Mouse (Mus musculus): ENCODE results near the gene Armc6. TPM values are rescaled to one million over a fixed set of nuclear protein-coding genes. Genes with fewer than 3 reads are reported as not detected.

Gene Armc6
- polyA plus RNA-seq, 1 experiment from 2014 or later, result 35.8 TPM

GRCm38 (mm10) chr8:70267674-70268073, 33.4 kb upstream of the Armc6 start:
- no peaks in the 10 kb centered on the region for H3K9me3 ChIP-seq
- H3K27ac ChIP-seq, result no peak overlapping the region
- no peaks in the 10 kb centered on the region for H3K27me3 ChIP-seq
- ATAC-seq (ENCODE audit: low FRiP score), result no peak
- H3K9ac ChIP-seq, result no peak overlapping the region
- H3K36me3 ChIP-seq (replicated peaks), result peaks cover 34% of the 10 kb centered on the region
- H3K4me1 ChIP-seq, result no peaks in the 10 kb centered on the region
- H3K4me2 ChIP-seq, result no peak overlapping the region
- H3K4me3 ChIP-seq (replicated peaks), result no peak overlapping the region
- WGBS, result 89% methylated on average over 3 of the region's 3 CpGs

GRCm38 (mm10) chr8:70259043-70259442, 24.8 kb upstream of the Armc6 start:
- H3K4me1 ChIP-seq, result no peaks in the 10 kb centered on the region
- no peaks in the 10 kb centered on the region for H3K9me3 ChIP-seq
- no peak for ATAC-seq (ENCODE audit: low FRiP score)
- 93% methylated on average over 2 of the region's 2 CpGs for WGBS
- no peak overlapping the region for H3K4me2 ChIP-seq
- H3K4me3 ChIP-seq (replicated peaks), result no peak overlapping the region
- peaks cover 99% of the 10 kb centered on the region for H3K36me3 ChIP-seq (replicated peaks)
- no peak overlapping the region for H3K27ac ChIP-seq
- no peak overlapping the region for H3K9ac ChIP-seq
- no peaks in the 10 kb centered on the region for H3K27me3 ChIP-seq

- Histone ChIP-seq H3K4me3 (replicated peaks) (no peak overlapping the region), H3K9me3 (no peaks in the 10 kb centered on the region), H3K36me3 (replicated peaks) (peaks cover 99% of the 10 kb centered on the region), H3K27ac (no peak overlapping the region), H3K4me2 (no peak overlapping the region), H3K4me1 (no peaks in the 10 kb centered on the region), H3K27me3 (no peaks in the 10 kb centered on the region), H3K9ac (no peak overlapping the region)
- no peak for ATAC-seq (ENCODE audit: low FRiP score)
- WGBS, result 95% methylated on average over 5 of the region's 5 CpGs
Observed at GRCm38 (mm10) chr8:70258600-70258999, 24.3 kb upstream of the Armc6 start.

- Histone ChIP-seq H3K9me3 (no peaks in the 10 kb centered on the region), H3K36me3 (replicated peaks) (peaks cover 99% of the 10 kb centered on the region), H3K9ac (no peak overlapping the region), H3K4me2 (no peak overlapping the region), H3K4me3 (replicated peaks) (no peak overlapping the region), H3K4me1 (no peaks in the 10 kb centered on the region), H3K27me3 (no peaks in the 10 kb centered on the region), H3K27ac (no peak overlapping the region)
- no peak for ATAC-seq (ENCODE audit: low FRiP score)
- 96% methylated on average over 3 of the region's 3 CpGs for WGBS
Observed at GRCm38 (mm10) chr8:70257456-70257855, 23.2 kb upstream of the Armc6 start.

- 83% methylated on average over 1 of the region's 1 CpGs for WGBS
- no peak overlapping the region for H3K4me3 ChIP-seq (replicated peaks)
- H3K27ac ChIP-seq, result no peak overlapping the region
- H3K4me1 ChIP-seq, result no peaks in the 10 kb centered on the region
- no peaks in the 10 kb centered on the region for H3K27me3 ChIP-seq
- no peak for ATAC-seq (ENCODE audit: low FRiP score)
- H3K9ac ChIP-seq, result no peak overlapping the region
- peaks cover 99% of the 10 kb centered on the region for H3K36me3 ChIP-seq (replicated peaks)
- no peaks in the 10 kb centered on the region for H3K9me3 ChIP-seq
- no peak overlapping the region for H3K4me2 ChIP-seq
Observed at GRCm38 (mm10) chr8:70254628-70255027, 20.4 kb upstream of the Armc6 start.

- WGBS, result 84% methylated on average over 3 of the region's 3 CpGs
- Histone ChIP-seq H3K4me2 (no peak overlapping the region), H3K27me3 (no peaks in the 10 kb centered on the region), H3K9me3 (no peaks in the 10 kb centered on the region), H3K27ac (no peak overlapping the region), H3K4me3 (replicated peaks) (no peak overlapping the region), H3K9ac (no peak overlapping the region), H3K36me3 (replicated peaks) (peaks cover 95% of the 10 kb centered on the region), H3K4me1 (peaks cover 9% of the 10 kb centered on the region)
- no peak for ATAC-seq (ENCODE audit: low FRiP score)
Observed at GRCm38 (mm10) chr8:70247841-70248240, 13.6 kb upstream of the Armc6 start.

GRCm38 (mm10) chr8:70246622-70247021, 12.4 kb upstream of the Armc6 start:
- Histone ChIP-seq H3K9ac (no peak overlapping the region), H3K27ac (no peak overlapping the region), H3K4me1 (peaks cover 9% of the 10 kb centered on the region), H3K36me3 (replicated peaks) (peaks cover 95% of the 10 kb centered on the region), H3K4me3 (replicated peaks) (no peak overlapping the region), H3K4me2 (no peak overlapping the region), H3K27me3 (no peaks in the 10 kb centered on the region), H3K9me3 (no peaks in the 10 kb centered on the region)
- ATAC-seq (ENCODE audit: low FRiP score), result no peak
- 93% methylated on average over 6 of the region's 6 CpGs for WGBS

GRCm38 (mm10) chr8:70240642-70241041, 6.4 kb upstream of the Armc6 start:
- Histone ChIP-seq H3K27me3 (no peaks in the 10 kb centered on the region), H3K4me3 (replicated peaks) (no peak overlapping the region), H3K27ac (no peak overlapping the region), H3K9me3 (no peaks in the 10 kb centered on the region), H3K36me3 (replicated peaks) (peaks cover 87% of the 10 kb centered on the region), H3K4me1 (peaks cover 11% of the 10 kb centered on the region), H3K9ac (no peak overlapping the region), H3K4me2 (no peak overlapping the region)
- ATAC-seq (ENCODE audit: low FRiP score), result no peak
- WGBS, result 93% methylated on average over 5 of the region's 5 CpGs

- H3K36me3 ChIP-seq (replicated peaks), result peaks cover 62% of the 10 kb centered on the region
- WGBS, result 92% methylated on average over 2 of the region's 2 CpGs
- ATAC-seq (ENCODE audit: low FRiP score), result no peak
- no peak overlapping the region for H3K9ac ChIP-seq
- H3K4me2 ChIP-seq, result no peak overlapping the region
- no peak overlapping the region for H3K4me3 ChIP-seq (replicated peaks)
- H3K27ac ChIP-seq, result no peak overlapping the region
- H3K27me3 ChIP-seq, result no peaks in the 10 kb centered on the region
- H3K4me1 ChIP-seq, result peaks cover 21% of the 10 kb centered on the region
- H3K9me3 ChIP-seq, result no peaks in the 10 kb centered on the region
Observed at GRCm38 (mm10) chr8:70237842-70238241, 3.6 kb upstream of the Armc6 start.

- H3K4me2 ChIP-seq, result peak overlapping the region; percentile 87
- H3K27me3 ChIP-seq, result no peaks in the 10 kb centered on the region
- WGBS, result under 1% methylated on average over 15 of the region's 15 CpGs
- H3K36me3 ChIP-seq (replicated peaks), result peaks cover 46% of the 10 kb centered on the region
- peak overlapping the region; percentile 86 for H3K27ac ChIP-seq
- peak overlapping the region; percentile 77 for H3K4me3 ChIP-seq (replicated peaks)
- ATAC-seq (ENCODE audit: low FRiP score), result no peak
- no peaks in the 10 kb centered on the region for H3K9me3 ChIP-seq
- H3K9ac ChIP-seq, result peak overlapping the region; percentile 80
- peaks cover 23% of the 10 kb centered on the region for H3K4me1 ChIP-seq
Observed at GRCm38 (mm10) chr8:70234781-70235128, 489 bp upstream of the Armc6 start.

- peaks cover 46% of the 10 kb centered on the region for H3K36me3 ChIP-seq (replicated peaks)
- no peak overlapping the region; the same call in 1 of the 2 replicates for H3K27ac ChIP-seq
Observed at GRCm38 (mm10) chr8:70233606-70234005, 660 bp downstream of the Armc6 start.

GRCm38 (mm10) chr8:70230837-70231236, 3.4 kb downstream of the Armc6 start:
- Histone ChIP-seq H3K9ac (no peak overlapping the region), H3K4me2 (no peak overlapping the region), H3K4me1 (peaks cover 18% of the 10 kb centered on the region), H3K9me3 (no peaks in the 10 kb centered on the region), H3K4me3 (replicated peaks) (no peak overlapping the region), H3K27me3 (no peaks in the 10 kb centered on the region), H3K36me3 (replicated peaks) (peaks cover 24% of the 10 kb centered on the region), H3K27ac (no peak overlapping the region)
- WGBS, result 92% methylated on average over 9 of the region's 9 CpGs
- ATAC-seq (ENCODE audit: low FRiP score), result no peak

More at GRCm38 (mm10) chr8:70233606-70234005, 660 bp downstream of the Armc6 start:
- Histone ChIP-seq H3K27me3 (no peaks in the 10 kb centered on the region), H3K4me1 (peaks cover 23% of the 10 kb centered on the region), H3K9ac (peak overlapping the region; percentile 80), H3K4me2 (peak overlapping the region; percentile 87), H3K4me3 (replicated peaks) (peak overlapping the region; percentile 77), H3K9me3 (no peaks in the 10 kb centered on the region)
- peak; percentile 31 for ATAC-seq (ENCODE audit: low FRiP score)
- WGBS, result 9% methylated on average over 13 of the region's 13 CpGs

GRCm38 (mm10) chr8:70227997-70228396, 6.3 kb downstream of the Armc6 start:
- H3K4me3 ChIP-seq (replicated peaks), result no peak overlapping the region
- H3K27me3 ChIP-seq, result no peaks in the 10 kb centered on the region
- H3K9ac ChIP-seq, result no peak overlapping the region
- no peak for ATAC-seq (ENCODE audit: low FRiP score)
- peaks cover 49% of the 10 kb centered on the region for H3K36me3 ChIP-seq (replicated peaks)
- no peak overlapping the region for H3K4me2 ChIP-seq
- H3K4me1 ChIP-seq, result peaks cover 4% of the 10 kb centered on the region
- H3K27ac ChIP-seq, result no peak overlapping the region
- WGBS, result 24% methylated on average over 4 of the region's 4 CpGs
- H3K9me3 ChIP-seq, result no peaks in the 10 kb centered on the region

All from forebrain, embryonic 12.5 days (tissue).